Mouse (Mus musculus) intestine, embryonic 14.5 days (tissue): ENCODE data around the gene Aak1. TPM values are rescaled to one million over a fixed set of nuclear protein-coding genes. Genes with fewer than 3 reads are reported as not detected.
A peak's percentile ranks its signal among the peaks of the same experiment; 100 is the strongest.
"Not testable (repeated sequence)": the region's sequence is repeated elsewhere in the genome, so short reads cannot be mapped to it uniquely, and the experiment has no call there.

Experiments
- ATAC-seq: fragments of 200-750 bp; cut with Nextera tagmentation; replicated peaks from 2 replicates; pipeline ENCODE4 v1.8.0; 2017; ENCODE audit warnings: low read depth, moderate number of reproducible peaks, moderate TSS enrichment, moderate library complexity; ENCODE audit not compliant: low FRiP score, low TSS enrichment
- DNase-seq: peaks from one replicate; pipeline ENCODE4 v3.0.0-alpha.2; 2018; ENCODE audit warnings: low spot score
- H3K27ac ChIP-seq: fragments of 300-500 bp; sonication (generic); 2 replicates; pipeline ENCODE4 v1.5.1; 2014; ENCODE audit warnings: low read depth, mild to moderate bottlenecking, control low read depth
- H3K27me3 ChIP-seq: fragments of 300-500 bp; sonication (generic); replicated peaks from 2 replicates; pipeline ENCODE4 v1.6.1; 2014; ENCODE audit warnings: low read length, control low read depth; ENCODE audit not compliant: control insufficient read depth, insufficient read depth
- H3K36me3 ChIP-seq: fragments of 300-500 bp; sonication (generic); 2 replicates; pipeline ENCODE4 v1.6.1; 2014; ENCODE audit warnings: low read length, control low read depth; ENCODE audit not compliant: control insufficient read depth, insufficient read depth
- H3K4me1 ChIP-seq: fragments of 300-500 bp; sonication (generic); replicated peaks from 2 replicates; pipeline ENCODE4 v1.6.1; 2014; ENCODE audit warnings: low read length, control low read depth, mixed read lengths; ENCODE audit not compliant: control insufficient read depth, insufficient read depth
- H3K4me2 ChIP-seq: fragments of 300-500 bp; sonication (generic); 2 replicates; pipeline ENCODE4 v1.6.1; 2014; ENCODE audit warnings: low read length
- H3K4me3 ChIP-seq: fragments of 300-500 bp; sonication (generic); 2 replicates; pipeline ENCODE4 v1.5.1; 2014; ENCODE audit warnings: low read depth, low read length, control low read depth, mixed read lengths
- H3K9ac ChIP-seq: fragments of 300-500 bp; sonication (generic); 2 replicates; pipeline ENCODE4 v1.6.1; 2014; ENCODE audit warnings: mild to moderate bottlenecking, low read length
- H3K9me3 ChIP-seq: fragments of 300-500 bp; sonication (generic); 2 replicates; pipeline ENCODE4 v1.6.1; 2016; ENCODE audit warnings: low read length, control low read depth; ENCODE audit not compliant: control insufficient read depth
- WGBS: fragments of 180-500 bp; shearing (Covaris S2); extraction: QIAGEN DNeasy Blood & Tissue Kit; methylation state at CpG from one replicate; pipeline ENCODE4 v1.1.7; 2014; 5-methylcytosine and 5-hydroxymethylcytosine counted together
- polyA plus RNA-seq: library from polyadenylated mRNA; unstranded; fragments of >200 nt; fragmentation: Nextera tagmentation; extraction: Ambion mirVana; gene quantifications from 2 replicates; pipeline ENCODE4 v1.2.1, GENCODE M21; 2014

Gene Aak1
- polyA plus RNA-seq, 1 experiment from 2014 or later: 14.0 TPM

DNA sequence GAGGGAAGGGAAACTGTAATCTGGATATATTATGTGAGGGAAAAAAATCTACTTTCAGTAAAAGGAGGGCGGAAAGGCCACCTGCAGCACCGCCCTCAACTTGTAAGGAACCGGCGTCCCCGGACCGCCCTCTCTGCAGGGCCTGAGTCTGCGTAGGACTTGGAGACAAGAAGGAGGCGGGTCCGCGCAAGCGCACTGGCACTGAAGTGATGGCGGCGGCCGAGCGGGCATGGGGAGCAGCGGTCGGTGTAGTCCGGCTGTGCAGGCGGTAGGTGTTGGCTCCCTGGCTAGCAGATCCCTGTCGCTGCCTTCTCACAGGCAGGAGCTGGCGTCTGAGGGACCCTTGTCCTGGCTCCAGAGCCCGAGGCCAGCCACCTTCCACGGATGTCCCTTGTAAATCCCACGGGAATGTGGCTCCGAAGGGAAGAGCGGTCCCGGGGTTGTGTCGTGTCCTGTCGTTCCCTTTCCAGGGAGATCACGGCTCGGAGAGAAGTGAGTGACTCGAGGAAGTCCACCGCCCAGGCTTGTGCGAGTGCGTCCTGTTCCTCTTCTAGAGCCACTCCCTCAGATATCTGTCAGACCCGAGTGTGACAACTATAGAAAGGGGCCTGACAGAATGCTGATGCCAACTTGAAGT, 160.5 kb downstream of the Aak1 start:
- Histone ChIP-seq H3K9ac (peak overlapping the region; percentile 88), H3K4me3 (peak overlapping the region; percentile 94), H3K27ac (peak overlapping the region; percentile 73), H3K27me3 (no peaks in the 10 kb centered on the region), H3K36me3 (peaks cover 19% of the 10 kb centered on the region; the same call in 1 of the 2 replicates), H3K9me3 (no peaks in the 10 kb centered on the region), H3K4me1 (peaks cover 10% of the 10 kb centered on the region), H3K4me2 (peak overlapping the region; percentile 64)
- DNase-seq (peak; percentile 95), ATAC-seq (peak; percentile 93)
- under 1% methylated on average over 36 of the region's 36 CpGs for WGBS

GRCm38 (mm10) chr6:87016916-87017315, 167.6 kb downstream of the Aak1 start:
- Histone ChIP-seq H3K4me2 (no peak overlapping the region), H3K4me1 (no peaks in the 10 kb centered on the region), H3K36me3 (peaks cover 69% of the 10 kb centered on the region), H3K27ac (no peak overlapping the region), H3K9ac (no peak overlapping the region), H3K4me3 (no peak overlapping the region), H3K9me3 (0 out of 2 replicates have a peak, but pooled peaks cover 2% of the 10 kb centered on the region), H3K27me3 (no peaks in the 10 kb centered on the region)
- WGBS: 64% methylated on average over 4 of the region's 4 CpGs
- ATAC-seq (no peak), DNase-seq (no peak)

DNA sequence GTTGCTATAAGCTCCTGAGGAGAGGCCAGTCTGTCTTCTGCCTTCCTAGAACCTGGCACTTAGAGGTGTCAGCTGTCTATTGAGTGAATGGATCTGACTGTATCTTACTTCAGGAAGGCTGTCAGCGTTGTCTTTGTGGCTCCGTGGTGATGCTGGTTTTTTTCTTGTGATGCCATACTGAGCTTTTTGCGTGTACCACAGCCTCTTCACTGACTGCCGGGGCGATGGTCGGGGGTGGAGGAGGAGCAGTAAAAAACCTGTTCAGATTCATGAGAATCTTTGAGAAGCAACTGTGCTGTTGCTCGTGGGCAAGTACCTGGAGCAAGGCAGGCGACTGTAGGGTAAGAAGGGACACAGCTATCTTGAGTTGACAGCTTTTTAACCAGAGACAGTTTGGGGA, 169.6 kb downstream of the Aak1 start:
- no peak overlapping the region for H3K4me3 ChIP-seq
- H3K9ac ChIP-seq: no peak overlapping the region
- no peaks in the 10 kb centered on the region for H3K4me1 ChIP-seq
- no peak for DNase-seq
- H3K27me3 ChIP-seq: no peaks in the 10 kb centered on the region
- 0 out of 2 replicates have a peak, but pooled peaks cover 2% of the 10 kb centered on the region for H3K9me3 ChIP-seq
- H3K36me3 ChIP-seq: peaks cover 70% of the 10 kb centered on the region
- H3K27ac ChIP-seq: no peak overlapping the region
- 90% methylated on average over 8 of the region's 8 CpGs for WGBS
- no peak for ATAC-seq
- H3K4me2 ChIP-seq: no peak overlapping the region

GRCm38 (mm10) chr6:87021791-87022190, 172.5 kb downstream of the Aak1 start:
- no peak overlapping the region for H3K4me2 ChIP-seq
- no peaks in the 10 kb centered on the region for H3K4me1 ChIP-seq
- 0 out of 2 replicates have a peak, but pooled peaks cover 2% of the 10 kb centered on the region for H3K9me3 ChIP-seq
- H3K27me3 ChIP-seq: no peaks in the 10 kb centered on the region
- H3K27ac ChIP-seq: no peak overlapping the region
- DNase-seq (no peak), ATAC-seq (no peak)
- H3K9ac ChIP-seq: no peak overlapping the region
- WGBS: 94% methylated on average over 12 of the region's 12 CpGs
- peaks cover 85% of the 10 kb centered on the region for H3K36me3 ChIP-seq
- H3K4me3 ChIP-seq: no peak overlapping the region

DNA sequence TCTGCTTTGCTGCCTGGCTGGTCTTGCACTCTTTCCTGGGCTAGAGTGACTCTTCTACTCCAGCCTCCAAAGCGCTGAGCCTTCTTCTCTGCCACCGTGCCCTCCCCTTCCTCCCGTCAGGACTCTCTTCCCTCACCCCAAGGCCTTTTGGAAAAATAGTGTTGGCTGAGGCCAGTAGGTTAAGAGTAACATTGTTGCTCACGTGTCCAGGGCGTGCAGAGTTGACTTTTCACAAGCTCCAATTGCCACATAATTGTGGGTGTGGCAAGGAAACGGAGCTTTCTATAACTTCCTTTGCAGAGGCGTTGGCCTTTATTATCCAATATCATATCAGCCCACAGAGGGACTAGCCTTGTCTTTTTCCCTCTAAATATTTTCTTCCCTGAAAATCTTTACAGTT, 177.7 kb downstream of the Aak1 start:
- H3K36me3 ChIP-seq: peaks cover 63% of the 10 kb centered on the region
- WGBS: 72% methylated on average over 7 of the region's 7 CpGs
- H3K27me3 ChIP-seq: no peaks in the 10 kb centered on the region
- no peak overlapping the region for H3K9ac ChIP-seq
- ATAC-seq (no peak), DNase-seq (no peak)
- H3K4me3 ChIP-seq: no peak overlapping the region
- no peak overlapping the region for H3K27ac ChIP-seq
- H3K9me3 ChIP-seq: no peaks in the 10 kb centered on the region
- no peak overlapping the region for H3K4me2 ChIP-seq
- H3K4me1 ChIP-seq: no peaks in the 10 kb centered on the region

DNA sequence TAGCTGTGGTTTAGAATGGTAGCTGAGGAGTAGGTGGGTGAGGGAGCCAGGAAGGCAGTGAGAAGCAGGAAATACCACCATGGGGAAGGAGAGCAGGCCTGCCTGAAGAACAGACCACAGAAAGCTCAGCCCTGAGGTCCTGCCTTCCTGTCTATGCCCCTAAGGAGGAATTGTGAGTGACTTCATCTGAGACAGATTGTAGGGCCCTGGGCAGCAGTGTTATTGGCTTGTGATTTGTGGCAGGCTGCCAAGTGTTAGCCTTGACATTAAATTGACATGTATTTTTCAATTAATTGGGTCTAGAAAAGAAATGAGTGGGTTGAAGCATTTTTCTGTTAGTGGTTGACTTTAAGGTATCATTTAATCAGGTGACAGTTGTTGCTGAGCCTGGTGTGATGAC, 179.6 kb downstream of the Aak1 start:
- Histone ChIP-seq H3K9ac (no peak overlapping the region), H3K27ac (no peak overlapping the region), H3K4me2 (no peak overlapping the region), H3K4me1 (no peaks in the 10 kb centered on the region), H3K36me3 (peaks cover 50% of the 10 kb centered on the region), H3K9me3 (no peaks in the 10 kb centered on the region), H3K27me3 (no peaks in the 10 kb centered on the region), H3K4me3 (no peak overlapping the region)
- DNase-seq (no peak), ATAC-seq (no peak)

- H3K4me2 ChIP-seq, H3K27me3 ChIP-seq, H3K9ac ChIP-seq, DNase-seq, H3K27ac ChIP-seq, H3K4me3 ChIP-seq, H3K4me1 ChIP-seq, H3K9me3 ChIP-seq: not testable (repeated sequence)
- peaks cover 28% of the 10 kb centered on the region for H3K36me3 ChIP-seq
- ATAC-seq: peak; percentile 61; the same call in 1 of the 2 replicates
- WGBS: 69% methylated on average over 7 of the region's 7 CpGs
These were observed 182.0 kb downstream of the Aak1 start for GRCm38 (mm10) chr6:87031310-87031709.

DNA sequence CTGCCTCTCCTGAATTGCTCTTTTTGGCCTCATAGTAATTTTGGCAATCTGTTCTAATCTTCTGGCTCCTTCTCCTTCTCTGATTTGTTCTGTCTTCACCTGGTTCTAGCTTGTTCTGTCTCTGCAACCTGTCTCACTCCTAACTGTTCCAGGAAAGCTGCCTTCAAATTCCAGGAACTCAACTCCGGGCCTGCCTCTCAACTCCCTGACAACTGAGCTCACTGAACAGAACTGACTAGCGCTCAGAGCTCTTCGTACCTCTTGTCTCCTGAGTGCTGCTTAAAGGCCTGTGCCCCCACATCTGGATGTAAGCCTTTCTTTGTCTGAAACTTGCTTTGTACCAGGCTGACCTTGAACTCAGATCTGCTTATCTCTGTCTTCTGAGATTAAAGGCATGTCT, 183.1 kb downstream of the Aak1 start:
- WGBS: 89% methylated on average over 3 of the region's 3 CpGs

DNA sequence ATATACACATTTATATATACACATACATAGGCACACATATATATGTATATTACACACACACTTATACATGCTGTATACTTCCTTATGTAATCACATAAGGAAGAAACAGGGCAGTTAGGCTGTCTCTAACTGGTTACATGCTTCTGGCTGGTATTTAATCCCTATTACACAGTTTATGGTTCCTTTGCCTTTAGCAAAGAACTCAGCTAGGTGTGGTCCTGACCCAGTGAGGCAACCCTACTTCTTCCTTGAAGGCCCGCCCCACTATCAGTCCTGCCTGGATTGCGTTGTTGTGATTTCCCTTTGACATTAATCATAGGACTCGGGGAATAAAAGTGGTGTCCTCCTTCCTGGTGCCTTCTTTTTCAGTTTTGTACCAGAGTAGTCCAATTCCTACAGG, 185.1 kb downstream of the Aak1 start:
- peaks cover 3% of the 10 kb centered on the region; the same call in 1 of the 2 replicates for H3K36me3 ChIP-seq
- no peak overlapping the region for H3K27ac ChIP-seq
- H3K4me1 ChIP-seq: no peaks in the 10 kb centered on the region
- ATAC-seq (no peak), DNase-seq (no peak)
- 72% methylated on average over 3 of the region's 3 CpGs for WGBS
- H3K27me3 ChIP-seq: no peaks in the 10 kb centered on the region
- no peaks in the 10 kb centered on the region for H3K9me3 ChIP-seq
- H3K9ac ChIP-seq: no peak overlapping the region
- no peak overlapping the region for H3K4me3 ChIP-seq
- H3K4me2 ChIP-seq: no peak overlapping the region

More for the DNA sequence above, 183.1 kb downstream of the Aak1 start:
- Histone ChIP-seq H3K36me3 (peaks cover 19% of the 10 kb centered on the region), H3K9ac (no peak overlapping the region), H3K9me3 (no peaks in the 10 kb centered on the region), H3K4me1 (no peaks in the 10 kb centered on the region), H3K27ac (no peak overlapping the region), H3K4me3 (no peak overlapping the region), H3K27me3 (no peaks in the 10 kb centered on the region), H3K4me2 (no peak overlapping the region)
- DNase-seq (no peak), ATAC-seq (no peak)
